Mouse (Mus musculus): ENCODE data around the gene Vmn1r180. TPM values are rescaled to one million over a fixed set of nuclear protein-coding genes. Genes with fewer than 3 reads are reported as not detected.
"Not testable (repeated sequence)": the region's sequence is repeated elsewhere in the genome, so short reads cannot be mapped to it uniquely, and the experiment has no call there.

Vmn1r180 gene
- total RNA-seq (2014; rRNA removed; ENCODE audit: low replicate concordance) (not detected in 2 replicates), polyA plus RNA-seq (2015; fragmentation: Nextera tagmentation; extraction: Ambion mirVana) (not detected in 2 replicates)

GRCm38 (mm10) chr7:23950332-23950731, at the start of gene Vmn1r180:
Gene Vmn1r180 (plus strand): TSS chr7:23950632.
- H3K4me1 ChIP-seq (ENCODE audit: control insufficient read depth, insufficient read depth) = no peaks in the 10 kb centered on the region
- H3K9me3 ChIP-seq (replicated peaks; ENCODE audit: control insufficient read depth, low read length) = no peaks in the 10 kb centered on the region; the same call in 1 of the 2 replicates
- H3K4me2 ChIP-seq (ENCODE audit: low read depth, low read length) = no peak within 1 kb of the TSS
- no peaks in the 10 kb centered on the region for H3K27me3 ChIP-seq (ENCODE audit: control insufficient read depth, insufficient read depth, low read length)
- no peak within 1 kb of the TSS for H3K27ac ChIP-seq (ENCODE audit: low read depth)
- no peak within 1 kb of the TSS for H3K4me3 ChIP-seq (ENCODE audit: low read depth, low read length)
- no peak for TF ChIP-seq EP300 (IDR thresholded peaks at IDR 0.05; ENCODE audit: low read depth)
- TF ChIP-seq CTCF (IDR thresholded peaks at IDR 0.05; ENCODE audit: low read depth) = no peak
- H3K9ac ChIP-seq (replicated peaks; ENCODE audit: low read depth, low read length) = no peak within 1 kb of the TSS
- ATAC-seq (ENCODE audit: insufficient read depth, low read depth) (no peak), DNase-seq (ENCODE audit: low spot score) (no peak)
- H3K36me3 ChIP-seq (replicated peaks; ENCODE audit: control insufficient read depth, insufficient read depth, low read length) = no peaks in the 10 kb centered on the region

DNA sequence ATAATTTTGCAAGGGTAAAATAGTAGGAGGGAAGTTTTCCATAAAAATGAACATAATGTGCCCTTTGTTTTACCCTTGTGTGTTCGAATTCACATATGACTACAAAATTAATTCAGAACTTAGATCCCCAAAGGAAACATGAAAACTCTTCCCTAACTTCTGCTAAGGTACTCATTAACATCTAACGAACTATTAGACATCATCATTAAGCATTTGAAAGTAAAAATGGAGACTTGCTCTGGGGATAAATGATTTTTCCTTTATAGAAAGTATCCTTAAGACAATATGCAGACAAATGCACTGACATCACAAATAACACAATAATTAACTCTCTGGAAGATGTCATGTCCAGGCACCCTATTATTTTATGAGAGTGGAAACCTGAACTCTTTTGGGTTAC, 23.8 kb upstream of the Vmn1r180 start, which contains the start of gene Vmn1r179:
Vmn1r179 (plus strand) TSS at position 301 of the 400 bp plus-strand sequence.
- H3K4me3 ChIP-seq (ENCODE audit: low read depth, low read length) = no peak within 1 kb of the TSS
- no peak for ATAC-seq (ENCODE audit: insufficient read depth, low read depth)
- no peaks in the 10 kb centered on the region for H3K27me3 ChIP-seq (ENCODE audit: control insufficient read depth, insufficient read depth, low read length)
- no peak within 1 kb of the TSS for H3K4me2 ChIP-seq (ENCODE audit: low read depth, low read length)
- no peak within 1 kb of the TSS for H3K27ac ChIP-seq (ENCODE audit: low read depth)
- no peak for DNase-seq (ENCODE audit: low spot score)
- no peak for TF ChIP-seq CTCF (IDR thresholded peaks at IDR 0.05; ENCODE audit: low read depth)
- TF ChIP-seq EP300 (IDR thresholded peaks at IDR 0.05; ENCODE audit: low read depth) = no peak
- H3K36me3 ChIP-seq (replicated peaks; ENCODE audit: control insufficient read depth, insufficient read depth, low read length) = no peaks in the 10 kb centered on the region
- WGBS = 41% methylated on average over 2 of the region's 2 CpGs
- H3K4me1 ChIP-seq (ENCODE audit: control insufficient read depth, insufficient read depth) = no peaks in the 10 kb centered on the region
- H3K9me3 ChIP-seq (replicated peaks; ENCODE audit: control insufficient read depth, low read length) = 0 out of 2 replicates have a peak, but pooled peaks cover 9% of the 10 kb centered on the region
- no peak within 1 kb of the TSS for H3K9ac ChIP-seq (replicated peaks; ENCODE audit: low read depth, low read length)

DNA sequence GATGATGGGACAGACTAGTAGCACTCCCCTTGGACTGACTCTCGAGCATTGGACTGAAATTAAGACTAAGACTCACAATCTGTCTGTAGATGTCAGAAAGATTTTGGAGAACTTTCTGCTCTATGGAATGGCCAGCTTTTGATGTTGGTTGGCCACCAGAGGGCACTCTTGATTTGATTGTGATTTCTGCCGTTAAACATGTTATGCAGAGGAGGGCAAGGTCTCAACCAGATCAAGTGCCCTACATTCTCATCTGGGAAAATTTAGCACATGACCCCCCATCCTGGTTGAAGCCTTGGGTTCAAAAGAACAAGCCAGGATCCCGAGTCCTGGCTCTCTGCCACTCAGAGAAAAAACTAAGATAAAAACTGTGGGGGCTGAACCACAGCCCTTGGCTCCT, 17.6 kb downstream of the Vmn1r180 start:
- DNase-seq (ENCODE audit: low spot score); H3K9ac ChIP-seq (replicated peaks; ENCODE audit: low read depth, low read length); H3K36me3 ChIP-seq (replicated peaks; ENCODE audit: control insufficient read depth, insufficient read depth, low read length); H3K4me1 ChIP-seq (ENCODE audit: control insufficient read depth, insufficient read depth); H3K27me3 ChIP-seq (ENCODE audit: control insufficient read depth, insufficient read depth, low read length); H3K4me2 ChIP-seq (ENCODE audit: low read depth, low read length); ATAC-seq (ENCODE audit: insufficient read depth, low read depth); H3K4me3 ChIP-seq (ENCODE audit: low read depth, low read length); H3K27ac ChIP-seq (ENCODE audit: low read depth): not testable (repeated sequence)
- peaks cover 13% of the 10 kb centered on the region for H3K9me3 ChIP-seq (replicated peaks; ENCODE audit: control insufficient read depth, low read length)
- 37% methylated on average over 3 of the region's 3 CpGs for whole genome bisulfite sequencing

GRCm38 (mm10) chr7:23974315-23974714, 23.9 kb downstream of the Vmn1r180 start, which contains the start of gene Vmn1r181:
Gene Vmn1r181 (plus strand): TSS chr7:23974615.
- H3K36me3 ChIP-seq (replicated peaks; ENCODE audit: control insufficient read depth, insufficient read depth, low read length); ATAC-seq (ENCODE audit: insufficient read depth, low read depth); H3K9ac ChIP-seq (replicated peaks; ENCODE audit: low read depth, low read length); H3K4me1 ChIP-seq (ENCODE audit: control insufficient read depth, insufficient read depth); DNase-seq (ENCODE audit: low spot score); H3K27me3 ChIP-seq (ENCODE audit: control insufficient read depth, insufficient read depth, low read length); H3K4me3 ChIP-seq (ENCODE audit: low read depth, low read length); H3K9me3 ChIP-seq (replicated peaks; ENCODE audit: control insufficient read depth, low read length); H3K4me2 ChIP-seq (ENCODE audit: low read depth, low read length); H3K27ac ChIP-seq (ENCODE audit: low read depth): not testable (repeated sequence)
- 65% methylated on average over 9 of the region's 9 CpGs for WGBS

- no peak within 1 kb of the TSS for H3K9ac ChIP-seq (replicated peaks; ENCODE audit: low read depth, low read length)
- no peaks in the 10 kb centered on the region for H3K9me3 ChIP-seq (replicated peaks; ENCODE audit: control insufficient read depth, low read length)
- TF ChIP-seq CTCF (IDR thresholded peaks at IDR 0.05; ENCODE audit: low read depth) (no peak), EP300 (IDR thresholded peaks at IDR 0.05; ENCODE audit: low read depth) (no peak)
- 49% methylated on average over 2 of the region's 2 CpGs for WGBS
- H3K27ac ChIP-seq (ENCODE audit: low read depth) = no peak within 1 kb of the TSS
- DNase-seq (ENCODE audit: low spot score) = no peak
- no peak within 1 kb of the TSS for H3K4me2 ChIP-seq (ENCODE audit: low read depth, low read length)
- no peak within 1 kb of the TSS for H3K4me3 ChIP-seq (ENCODE audit: low read depth, low read length)
- H3K36me3 ChIP-seq (replicated peaks; ENCODE audit: control insufficient read depth, insufficient read depth, low read length) = no peaks in the 10 kb centered on the region
- ATAC-seq (ENCODE audit: insufficient read depth, low read depth) = no peak
- H3K27me3 ChIP-seq (ENCODE audit: control insufficient read depth, insufficient read depth, low read length) = no peaks in the 10 kb centered on the region
- no peaks in the 10 kb centered on the region for H3K4me1 ChIP-seq (ENCODE audit: control insufficient read depth, insufficient read depth)
Measured at GRCm38 (mm10) chr7:24001391-24001790, 51.0 kb downstream of the Vmn1r180 start, which contains the start of gene V1rd19. Gene V1rd19 (plus strand): TSS chr7:24001691.

Other genes with a start within 250 kb of the Vmn1r180 start
- not detected in 2 replicates for gene Vmn1r173, start 249.9 kb upstream of the Vmn1r180 start, total RNA-seq (2014; rRNA removed; ENCODE audit: low replicate concordance)
- not detected in 2 replicates for gene Vmn1r173, start 249.9 kb upstream of the Vmn1r180 start, polyA plus RNA-seq (2015; fragmentation: Nextera tagmentation; extraction: Ambion mirVana)
- not detected in 2 replicates for gene Vmn1r174, start 198.4 kb upstream of the Vmn1r180 start, total RNA-seq (2014; rRNA removed; ENCODE audit: low replicate concordance)
- not detected in 2 replicates for gene Vmn1r174, start 198.4 kb upstream of the Vmn1r180 start, polyA plus RNA-seq (2015; fragmentation: Nextera tagmentation; extraction: Ambion mirVana)
- not detected in 2 replicates for gene Vmn1r175, start 140.0 kb upstream of the Vmn1r180 start, total RNA-seq (2014; rRNA removed; ENCODE audit: low replicate concordance)
- not detected in 2 replicates for gene Vmn1r175, start 140.0 kb upstream of the Vmn1r180 start, polyA plus RNA-seq (2015; fragmentation: Nextera tagmentation; extraction: Ambion mirVana)
- gene Vmn1r176, start 113.3 kb upstream of the Vmn1r180 start, total RNA-seq (2014; rRNA removed; ENCODE audit: low replicate concordance) = not detected in 2 replicates
- gene Vmn1r176, start 113.3 kb upstream of the Vmn1r180 start, polyA plus RNA-seq (2015; fragmentation: Nextera tagmentation; extraction: Ambion mirVana) = not detected in 2 replicates
- gene Vmn1r177, start 84.2 kb upstream of the Vmn1r180 start, total RNA-seq (2014; rRNA removed; ENCODE audit: low replicate concordance) = not detected in 2 replicates
- gene Vmn1r177, start 84.2 kb upstream of the Vmn1r180 start, polyA plus RNA-seq (2015; fragmentation: Nextera tagmentation; extraction: Ambion mirVana) = not detected in 2 replicates
- gene Vmn1r178, start 58.6 kb upstream of the Vmn1r180 start, total RNA-seq (2014; rRNA removed; ENCODE audit: low replicate concordance) = not detected in 2 replicates
- gene Vmn1r178, start 58.6 kb upstream of the Vmn1r180 start, polyA plus RNA-seq (2015; fragmentation: Nextera tagmentation; extraction: Ambion mirVana) = not detected in 2 replicates
- not detected in 2 replicates for gene Vmn1r179, start 23.7 kb upstream of the Vmn1r180 start, total RNA-seq (2014; rRNA removed; ENCODE audit: low replicate concordance)
- not detected in 2 replicates for gene Vmn1r179, start 23.7 kb upstream of the Vmn1r180 start, polyA plus RNA-seq (2015; fragmentation: Nextera tagmentation; extraction: Ambion mirVana)
- not detected in 2 replicates for gene Vmn1r181, start 24.0 kb downstream of the Vmn1r180 start, total RNA-seq (2014; rRNA removed; ENCODE audit: low replicate concordance)
- not detected in 2 replicates for gene Vmn1r181, start 24.0 kb downstream of the Vmn1r180 start, polyA plus RNA-seq (2015; fragmentation: Nextera tagmentation; extraction: Ambion mirVana)
- not detected in 2 replicates for gene V1rd19, start 51.1 kb downstream of the Vmn1r180 start, total RNA-seq (2014; rRNA removed; ENCODE audit: low replicate concordance)
- gene V1rd19, start 51.1 kb downstream of the Vmn1r180 start, polyA plus RNA-seq (2015; fragmentation: Nextera tagmentation; extraction: Ambion mirVana) = not detected in 2 replicates
- gene Vmn1r183, start 102.6 kb downstream of the Vmn1r180 start, total RNA-seq (2014; rRNA removed; ENCODE audit: low replicate concordance) = not detected in 2 replicates
- gene Vmn1r183, start 102.6 kb downstream of the Vmn1r180 start, polyA plus RNA-seq (2015; fragmentation: Nextera tagmentation; extraction: Ambion mirVana) = not detected in 2 replicates
- gene Zfp180, start 131.3 kb downstream of the Vmn1r180 start, total RNA-seq (2014; rRNA removed; ENCODE audit: low replicate concordance) = 10.3 and 19.5 TPM in 2 replicates
- gene Zfp180, start 131.3 kb downstream of the Vmn1r180 start, polyA plus RNA-seq (2015; fragmentation: Nextera tagmentation; extraction: Ambion mirVana) = 6.9 and 7.1 TPM in 2 replicates
- gene Zfp112, start 161.7 kb downstream of the Vmn1r180 start, total RNA-seq (2014; rRNA removed; ENCODE audit: low replicate concordance) = 2.2 and 4.3 TPM in 2 replicates
- gene Zfp112, start 161.7 kb downstream of the Vmn1r180 start, polyA plus RNA-seq (2015; fragmentation: Nextera tagmentation; extraction: Ambion mirVana) = 3.8 and 3.9 TPM in 2 replicates
- 7.7 and 8.6 TPM in 2 replicates for gene Zfp235, start 183.5 kb downstream of the Vmn1r180 start, total RNA-seq (2014; rRNA removed; ENCODE audit: low replicate concordance)
- gene Zfp235, start 183.5 kb downstream of the Vmn1r180 start, polyA plus RNA-seq (2015; fragmentation: Nextera tagmentation; extraction: Ambion mirVana) = 4.9 and 5.6 TPM in 2 replicates
- 0.19 and 1.1 TPM in 2 replicates for gene Zfp114, start 224.4 kb downstream of the Vmn1r180 start, total RNA-seq (2014; rRNA removed; ENCODE audit: low replicate concordance)
- gene Zfp114, start 224.4 kb downstream of the Vmn1r180 start, polyA plus RNA-seq (2015; fragmentation: Nextera tagmentation; extraction: Ambion mirVana) = 0.42 and 0.86 TPM in 2 replicates